Mouse (Mus musculus) forebrain, embryonic 10.5 days (tissue): Measurements from ENCODE around the gene Pacsin2. TPM values are rescaled to one million over a fixed set of nuclear protein-coding genes. Genes with fewer than 3 reads are reported as not detected.

Experiments used
- DNase-seq: peaks from one replicate; pipeline ENCODE4 v3.0.0-alpha.2; 2017; ENCODE audit warnings: low spot score; ENCODE audit errors: extremely low spot score
- H3K27ac ChIP-seq: fragments of 300-500 bp; sonication (generic); 2 replicates; pipeline ENCODE4 v1.5.1; 2016; ENCODE audit warnings: mild to moderate bottlenecking
- H3K27me3 ChIP-seq: fragments of 300-500 bp; sonication (generic); 2 replicates; pipeline ENCODE4 v1.6.1; 2016; ENCODE audit warnings: mild to moderate bottlenecking; ENCODE audit not compliant: poor library complexity, severe bottlenecking
- H3K36me3 ChIP-seq: fragments of 300-500 bp; sonication (generic); replicated peaks from 2 replicates; pipeline ENCODE4 v1.6.1; 2016; ENCODE audit warnings: mild to moderate bottlenecking, moderate library complexity
- H3K4me1 ChIP-seq: fragments of 300-500 bp; sonication (generic); 2 replicates; pipeline ENCODE4 v1.6.1; 2016
- H3K4me3 ChIP-seq: fragments of 300-500 bp; sonication (generic); 2 replicates; pipeline ENCODE4 v1.5.1; 2016; ENCODE audit warnings: mild to moderate bottlenecking, moderate library complexity
- H3K9me3 ChIP-seq: fragments of 300-500 bp; sonication (generic); 2 replicates; pipeline ENCODE4 v1.6.1; 2016; ENCODE audit warnings: mild to moderate bottlenecking, moderate library complexity
- WGBS: fragments of 180-500 bp; shearing (Covaris S2); methylation state at CpG from one replicate; pipeline ENCODE4 v1.1.7; 2016; 5-methylcytosine and 5-hydroxymethylcytosine counted together
- polyA plus RNA-seq: library from polyadenylated mRNA; unstranded; fragments of >200 nt; fragmentation: Nextera tagmentation; extraction: Ambion mirVana; gene quantifications from 2 replicates; pipeline ENCODE4 v1.2.1, GENCODE M21; 2016

The Pacsin2 gene
- polyA plus RNA-seq, 1 experiment from 2014 or later, result 55.4 TPM

GRCm38 (mm10) chr15:83425277-83425676 lies 39.1 kb downstream of the Pacsin2 start:
- no peak for DNase-seq
- WGBS, result 81% methylated on average over 4 of the region's 4 CpGs
- H3K27ac ChIP-seq, result no peak overlapping the region

GRCm38 (mm10) chr15:83423589-83424384 lies 40.6 kb downstream of the Pacsin2 start:
- H3K27me3 ChIP-seq, result no peaks in the 10 kb centered on the region
- 78% methylated on average over 5 of the region's 5 CpGs for WGBS
- no peak for DNase-seq
- no peak overlapping the region for H3K4me3 ChIP-seq
- H3K4me1 ChIP-seq, result peaks cover 18% of the 10 kb centered on the region
- no peak overlapping the region for H3K27ac ChIP-seq
- no peaks in the 10 kb centered on the region for H3K9me3 ChIP-seq
- no peaks in the 10 kb centered on the region for H3K36me3 ChIP-seq

More at GRCm38 (mm10) chr15:83425277-83425676, 39.1 kb downstream of the Pacsin2 start:
- peaks cover 24% of the 10 kb centered on the region for H3K4me1 ChIP-seq
- H3K9me3 ChIP-seq, result no peaks in the 10 kb centered on the region
- no peaks in the 10 kb centered on the region for H3K36me3 ChIP-seq
- H3K27me3 ChIP-seq, result no peaks in the 10 kb centered on the region
- H3K4me3 ChIP-seq, result no peak overlapping the region

DNA sequence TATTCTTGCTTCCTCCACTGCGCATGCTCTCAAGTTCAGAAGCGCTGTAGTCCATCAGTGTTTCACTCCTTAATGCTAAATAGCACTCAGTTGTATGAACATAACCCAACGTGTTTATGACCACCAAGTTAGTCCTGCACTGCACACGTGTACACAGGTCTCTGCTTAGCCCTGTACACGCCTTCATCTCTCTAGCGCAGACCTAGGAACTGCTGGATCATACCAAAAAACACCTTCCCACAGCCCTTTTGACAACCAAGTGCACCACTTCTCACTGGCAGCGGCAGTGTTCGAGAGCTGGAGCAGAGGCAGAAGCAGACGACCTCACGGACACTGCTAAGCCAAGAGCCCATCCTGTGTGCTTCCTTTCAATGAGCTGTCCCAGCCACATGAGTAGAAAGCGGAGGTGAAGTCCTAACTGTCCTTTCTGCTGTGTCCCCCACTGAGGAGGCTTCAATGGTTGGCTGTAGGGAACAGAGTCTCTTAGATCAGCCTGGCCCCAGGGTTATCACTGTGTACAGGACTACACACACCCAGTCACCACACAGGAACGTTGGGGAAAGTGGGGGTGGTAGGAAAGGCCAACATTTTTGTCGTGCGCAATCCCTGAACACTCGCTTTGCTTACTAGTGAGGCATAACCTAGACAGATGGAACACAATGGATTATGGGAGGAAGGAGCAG lies 42.0 kb downstream of the Pacsin2 start:
- peaks cover 18% of the 10 kb centered on the region for H3K4me1 ChIP-seq
- no peak overlapping the region for H3K4me3 ChIP-seq
- 93% methylated on average over 15 of the region's 15 CpGs for WGBS
- no peaks in the 10 kb centered on the region for H3K36me3 ChIP-seq
- H3K27me3 ChIP-seq, result no peaks in the 10 kb centered on the region
- no peak overlapping the region for H3K27ac ChIP-seq
- H3K9me3 ChIP-seq, result no peaks in the 10 kb centered on the region
- no peak for DNase-seq

DNA sequence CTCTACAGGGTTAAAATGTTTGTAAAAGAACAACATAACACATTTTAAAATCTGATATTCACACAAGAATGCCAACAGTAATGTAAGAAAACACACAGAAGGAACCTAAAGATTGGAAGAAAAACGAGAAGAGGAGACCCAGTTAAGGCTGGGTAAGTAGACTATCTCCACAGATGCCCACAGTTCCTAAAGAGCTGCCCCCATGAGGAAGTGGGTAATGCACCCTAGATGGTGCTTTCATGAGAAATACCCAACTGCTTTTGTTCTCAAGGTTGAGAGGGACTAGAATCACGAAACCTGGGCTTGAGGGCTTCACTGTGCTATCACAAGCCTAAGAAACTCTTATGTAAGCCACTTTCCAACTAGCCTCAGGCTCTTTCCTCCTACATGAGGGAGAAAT lies 44.8 kb downstream of the Pacsin2 start:
- no peaks in the 10 kb centered on the region for H3K4me1 ChIP-seq
- no peaks in the 10 kb centered on the region for H3K9me3 ChIP-seq
- H3K27ac ChIP-seq, result no peak overlapping the region
- H3K36me3 ChIP-seq, result no peaks in the 10 kb centered on the region
- no peak overlapping the region for H3K4me3 ChIP-seq
- WGBS, result 83% methylated on average over 2 of the region's 2 CpGs
- no peaks in the 10 kb centered on the region for H3K27me3 ChIP-seq
- DNase-seq, result no peak

DNA sequence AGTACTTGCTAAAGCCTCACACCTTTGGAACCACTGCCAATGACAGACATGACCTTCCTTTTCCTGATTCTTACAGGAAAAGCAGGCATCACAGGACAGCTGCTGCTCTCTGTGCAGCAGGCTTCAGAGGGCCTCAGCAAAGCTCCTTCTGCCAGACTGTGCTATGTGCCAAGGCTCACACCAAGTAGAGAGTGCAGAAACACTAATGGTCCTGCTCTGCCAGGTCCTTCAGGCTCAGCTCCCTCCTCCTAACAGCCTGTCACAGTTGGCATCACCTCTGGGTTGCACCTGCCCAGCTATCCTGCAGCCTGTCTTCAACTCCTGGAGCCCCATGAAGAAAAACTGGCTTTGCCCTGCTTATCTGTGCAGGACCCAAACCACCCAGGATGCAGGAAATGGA lies 45.7 kb downstream of the Pacsin2 start:
- H3K27me3 ChIP-seq, result no peaks in the 10 kb centered on the region
- H3K9me3 ChIP-seq, result no peaks in the 10 kb centered on the region
- no peaks in the 10 kb centered on the region for H3K4me1 ChIP-seq
- H3K36me3 ChIP-seq, result no peaks in the 10 kb centered on the region
- H3K4me3 ChIP-seq, result no peak overlapping the region
- DNase-seq, result no peak
- no peak overlapping the region for H3K27ac ChIP-seq

DNA sequence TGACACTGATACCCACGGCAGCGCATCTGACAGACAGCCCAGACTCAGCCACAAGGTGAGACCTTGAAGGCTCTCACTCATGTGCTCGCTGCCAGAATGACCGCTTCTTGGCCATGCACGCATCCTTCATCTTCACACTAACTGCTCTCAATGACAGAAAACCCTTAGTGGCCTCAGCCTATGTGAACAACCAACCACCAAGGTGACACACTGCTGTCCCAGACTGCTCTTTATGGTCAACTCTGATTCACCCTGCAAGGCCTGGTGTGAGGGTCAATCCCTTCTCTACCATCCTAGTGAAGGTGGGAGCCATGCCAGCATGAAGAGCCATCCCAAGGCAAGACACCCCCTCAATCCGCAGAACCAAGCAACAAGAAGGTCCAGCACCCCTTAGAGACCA lies 46.5 kb downstream of the Pacsin2 start:
- 95% methylated on average over 6 of the region's 6 CpGs for WGBS
- Histone ChIP-seq H3K9me3 (no peaks in the 10 kb centered on the region), H3K36me3 (no peaks in the 10 kb centered on the region), H3K4me3 (no peak overlapping the region), H3K27ac (no peak overlapping the region), H3K27me3 (no peaks in the 10 kb centered on the region), H3K4me1 (no peaks in the 10 kb centered on the region)
- no peak for DNase-seq

DNA sequence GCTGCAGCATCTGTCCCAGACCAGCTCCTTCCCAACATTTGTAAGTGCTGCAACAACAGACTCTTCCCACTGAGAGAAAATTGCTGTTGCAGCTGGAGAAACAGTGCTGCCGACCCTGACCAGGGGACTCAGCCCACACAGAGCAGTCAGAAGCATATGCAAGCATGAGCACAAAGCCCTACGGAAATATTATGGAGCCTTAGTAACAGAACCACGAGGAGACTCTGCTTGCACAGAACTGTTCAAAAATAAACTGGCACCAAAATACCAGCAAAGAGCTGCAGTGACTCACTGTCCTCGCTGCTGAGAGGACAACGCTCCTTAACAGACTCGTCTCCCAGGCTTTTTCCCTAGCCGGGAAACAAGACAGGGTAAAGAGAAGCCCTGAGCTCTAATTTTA lies 47.0 kb downstream of the Pacsin2 start:
- WGBS, result 84% methylated on average over 7 of the region's 7 CpGs
- H3K4me1 ChIP-seq, result no peaks in the 10 kb centered on the region
- DNase-seq, result no peak

GRCm38 (mm10) chr15:83415391-83415790 lies 49.0 kb downstream of the Pacsin2 start:
- no peaks in the 10 kb centered on the region for H3K9me3 ChIP-seq
- no peak overlapping the region for H3K4me3 ChIP-seq
- no peak for DNase-seq
- no peak overlapping the region for H3K27ac ChIP-seq
- no peaks in the 10 kb centered on the region for H3K36me3 ChIP-seq
- 87% methylated on average over 6 of the region's 6 CpGs for WGBS
- H3K27me3 ChIP-seq, result no peaks in the 10 kb centered on the region
- H3K4me1 ChIP-seq, result 0 out of 2 replicates have a peak, but pooled peaks cover 4% of the 10 kb centered on the region

More for the DNA sequence above, 47.0 kb downstream of the Pacsin2 start:
- Histone ChIP-seq H3K9me3 (no peaks in the 10 kb centered on the region), H3K27ac (no peak overlapping the region), H3K36me3 (no peaks in the 10 kb centered on the region), H3K27me3 (no peaks in the 10 kb centered on the region), H3K4me3 (no peak overlapping the region)

DNA sequence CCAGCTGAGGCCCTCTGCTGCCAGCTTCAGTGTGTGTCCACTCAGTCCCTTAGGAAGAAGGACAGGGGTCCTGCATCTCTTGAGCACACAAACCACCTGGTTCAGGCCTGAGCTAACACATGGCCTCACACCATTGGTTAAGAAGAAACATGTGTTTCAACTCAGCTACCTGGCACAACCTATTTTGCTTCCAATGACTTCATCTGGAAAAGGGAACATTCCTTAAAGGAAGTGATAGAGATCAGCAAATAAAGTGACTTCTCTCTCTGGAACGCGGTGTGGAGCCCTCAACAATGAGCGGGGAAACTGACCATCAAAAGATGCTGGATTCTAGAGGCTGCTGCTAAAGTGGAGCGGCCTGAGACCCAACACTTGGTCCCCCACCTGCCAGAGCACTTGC lies 52.8 kb downstream of the Pacsin2 start:
- Histone ChIP-seq H3K4me1 (peaks cover 13% of the 10 kb centered on the region), H3K4me3 (no peak overlapping the region), H3K36me3 (no peaks in the 10 kb centered on the region), H3K9me3 (no peaks in the 10 kb centered on the region), H3K27ac (no peak overlapping the region), H3K27me3 (no peaks in the 10 kb centered on the region)
- 92% methylated on average over 4 of the region's 4 CpGs for WGBS
- DNase-seq, result no peak

DNA sequence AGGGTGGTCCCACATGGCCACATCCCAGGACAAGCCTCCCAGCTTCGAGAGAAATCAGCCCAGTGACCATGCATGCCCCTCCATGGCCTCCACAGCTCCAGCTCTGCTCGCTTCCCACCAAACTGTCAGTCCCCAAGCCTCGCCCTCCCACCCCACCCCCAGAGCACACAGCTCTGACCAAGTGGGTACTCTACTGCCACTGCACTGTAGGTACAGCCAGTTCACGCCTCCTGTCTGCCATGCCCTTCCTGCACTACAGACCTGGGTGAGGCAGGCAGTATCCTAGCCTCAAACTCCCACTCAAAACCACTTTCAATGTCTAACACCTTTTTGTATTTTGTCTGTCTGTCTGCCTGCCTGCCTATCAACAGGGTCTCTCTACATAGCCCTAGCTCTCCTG lies 53.7 kb downstream of the Pacsin2 start:
- H3K4me3 ChIP-seq, result no peak overlapping the region
- H3K4me1 ChIP-seq, result peaks cover 13% of the 10 kb centered on the region
- no peak overlapping the region for H3K27ac ChIP-seq
- 88% methylated on average over 4 of the region's 4 CpGs for WGBS
- peaks cover 4% of the 10 kb centered on the region; the same call in 1 of the 2 replicates for H3K9me3 ChIP-seq
- DNase-seq, result no peak
- H3K27me3 ChIP-seq, result no peaks in the 10 kb centered on the region
- H3K36me3 ChIP-seq, result 0 out of 2 replicates have a peak, but pooled peaks cover 4% of the 10 kb centered on the region

- peaks cover 4% of the 10 kb centered on the region; the same call in 1 of the 2 replicates for H3K9me3 ChIP-seq
- peaks cover 13% of the 10 kb centered on the region for H3K4me1 ChIP-seq
- 85% methylated on average over 6 of the region's 6 CpGs for WGBS
- H3K27me3 ChIP-seq, result no peaks in the 10 kb centered on the region
- no peak overlapping the region for H3K4me3 ChIP-seq
- DNase-seq, result no peak
- no peak overlapping the region for H3K27ac ChIP-seq
- H3K36me3 ChIP-seq, result 0 out of 2 replicates have a peak, but pooled peaks cover 4% of the 10 kb centered on the region
These were observed 54.1 kb downstream of the Pacsin2 start for GRCm38 (mm10) chr15:83410270-83410669.

DNA sequence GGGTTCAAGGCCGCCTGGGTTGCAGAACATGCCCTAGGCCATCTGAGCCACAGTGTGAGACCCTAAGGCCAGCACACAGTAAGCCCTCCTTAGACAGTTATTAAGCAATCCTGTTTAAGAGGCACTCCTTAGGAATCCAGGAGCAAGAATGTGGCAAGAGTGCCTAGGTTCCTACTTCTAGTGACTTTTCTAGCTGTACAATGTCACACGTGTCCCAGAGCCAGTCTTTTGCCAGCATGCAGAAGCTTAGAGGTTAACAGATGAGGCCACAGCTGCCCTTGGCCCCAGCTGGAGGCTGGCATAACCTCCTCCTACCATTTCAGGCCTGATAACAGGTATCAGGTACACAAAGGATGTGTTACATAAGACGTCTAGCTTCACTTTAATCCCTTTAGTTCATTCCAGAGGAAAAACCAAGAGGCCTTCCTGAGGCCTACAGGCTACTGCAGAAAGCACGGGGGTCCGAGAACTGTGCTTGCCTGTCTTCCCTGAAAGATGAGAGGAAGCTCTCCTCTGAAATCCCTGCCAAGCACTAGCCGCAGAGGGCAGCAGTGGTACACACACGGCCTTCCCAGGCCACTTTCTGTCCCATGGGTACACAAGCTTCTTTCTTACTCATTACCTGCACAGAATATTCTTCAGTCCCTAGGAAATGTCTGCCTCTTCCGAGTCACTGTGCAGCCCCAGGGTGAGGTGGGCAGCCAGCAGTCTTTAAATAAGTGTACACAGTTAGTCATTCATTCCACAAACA lies 55.5 kb downstream of the Pacsin2 start:
- WGBS, result 70% methylated on average over 8 of the region's 8 CpGs
- H3K36me3 ChIP-seq, result 0 out of 2 replicates have a peak, but pooled peaks cover 4% of the 10 kb centered on the region
- peaks cover 4% of the 10 kb centered on the region; the same call in 1 of the 2 replicates for H3K9me3 ChIP-seq
- no peak for DNase-seq
- no peaks in the 10 kb centered on the region for H3K27me3 ChIP-seq
- no peak overlapping the region for H3K4me3 ChIP-seq
- H3K27ac ChIP-seq, result no peak overlapping the region; the same call in 1 of the 2 replicates
- H3K4me1 ChIP-seq, result peaks cover 13% of the 10 kb centered on the region
